Mouse (Mus musculus) liver, embryonic 14.5 days (tissue): Measurements from ENCODE around the gene Spag8. TPM values are rescaled to one million over a fixed set of nuclear protein-coding genes. Genes with fewer than 3 reads are reported as not detected.
A peak's percentile ranks its signal among the peaks of the same experiment; 100 is the strongest.

ENCODE experiments used
- ATAC-seq: fragments of 200-750 bp; cut with Nextera tagmentation; 2 replicates; pipeline ENCODE4 v1.8.0; 2017; ENCODE audit warnings: moderate number of reproducible peaks, mild to moderate bottlenecking, moderate library complexity; ENCODE audit not compliant: insufficient read depth
- DNase-seq, 3 experiments: peaks; one replicate each; pipeline ENCODE4 v3.0.0-alpha.2; 2012 to 2013; ENCODE audit warnings: low read depth in 3 of 3, low spot score in 3 of 3
- H3K27ac ChIP-seq: fragments of 300-500 bp; sonication (generic); 2 replicates; pipeline ENCODE4 v1.5.1; 2014; ENCODE audit warnings: moderate library complexity, mild to moderate bottlenecking, control low read depth, inconsistent platforms
- H3K27me3 ChIP-seq: fragments of 300-500 bp; sonication (generic); 2 replicates; pipeline ENCODE4 v1.6.1; 2014; ENCODE audit warnings: mild to moderate bottlenecking, low read length, moderate library complexity; ENCODE audit not compliant: control insufficient read depth, insufficient read depth
- H3K36me3 ChIP-seq: fragments of 300-500 bp; sonication (generic); replicated peaks from 2 replicates; pipeline ENCODE4 v1.6.1; 2014; ENCODE audit warnings: low read depth; ENCODE audit not compliant: control insufficient read depth, insufficient read depth
- H3K4me1 ChIP-seq, 2 experiments: fragments of 200-500 bp in 1 of 2; fragments of 300-500 bp in 1 of 2; sonication (generic) in 1 of 2; replicated peaks; 2 replicates each; pipeline ENCODE4 v1.6.1; 2012 to 2014; ENCODE audit warnings: antibody characterized with exemption in 1 of 2, inconsistent platforms in 1 of 2, low read length in 1 of 2; ENCODE audit not compliant: control insufficient read depth in 2 of 2, insufficient read depth in 2 of 2
- H3K4me2 ChIP-seq: fragments of 300-500 bp; sonication (generic); 2 replicates; pipeline ENCODE4 v1.6.1; 2014; ENCODE audit warnings: low read depth, mild to moderate bottlenecking, control low read depth, moderate library complexity
- H3K4me3 ChIP-seq, 2 experiments: fragments of 200-500 bp in 1 of 2; fragments of 300-500 bp in 1 of 2; sonication (generic) in 1 of 2; 2 replicates each; pipeline ENCODE4 v1.5.1; 2012 to 2014; ENCODE audit warnings: low read depth in 2 of 2, low read length in 2 of 2, mild to moderate bottlenecking in 2 of 2, control low read depth in 1 of 2, inconsistent platforms in 1 of 2, moderate library complexity in 1 of 2; ENCODE audit not compliant: insufficient read depth in 1 of 2
- H3K9ac ChIP-seq: fragments of 300-500 bp; sonication (generic); replicated peaks from 2 replicates; pipeline ENCODE4 v1.6.1; 2014; ENCODE audit warnings: mild to moderate bottlenecking, control low read depth, moderate library complexity
- H3K9me3 ChIP-seq: fragments of 300-500 bp; sonication (generic); 2 replicates; pipeline ENCODE4 v1.6.1; 2016; ENCODE audit warnings: low read length, mixed read lengths; ENCODE audit not compliant: control insufficient read depth
- CTCF ChIP-seq: IDR thresholded peaks from 2 replicates; pipeline ENCODE4 v1.5.1; 2016; ENCODE audit warnings: antibody characterized with exemption, low read depth, control low read depth
- EP300 ChIP-seq: IDR thresholded peaks from 2 replicates; pipeline ENCODE4 v1.6.1; 2016; ENCODE audit warnings: antibody characterized with exemption, low read depth
- WGBS: fragments of 180-500 bp; shearing (Covaris S2); extraction: QIAGEN DNeasy Blood & Tissue Kit; methylation state at CpG from one replicate; pipeline ENCODE4 v1.1.7; 2014; ENCODE audit not compliant: insufficient replicate concordance; 5-methylcytosine and 5-hydroxymethylcytosine counted together
- polyA plus RNA-seq, 2 experiments: library from polyadenylated mRNA; depleted of rRNA in 1 of 2; stranded (reverse) in 1 of 2; unstranded in 1 of 2; fragments of >200 nt; fragmentation: Nextera tagmentation in 1 of 2; extraction: Ambion mirVana in 1 of 2; gene quantifications; 2 replicates each; pipeline versions ENCODE4 v1.2.1 to v1.2.3; 2012 to 2014

The Spag8 gene
- polyA plus RNA-seq, 2 experiments = 0.16 to 0.24 TPM

- Histone ChIP-seq H3K27ac (no peak within 1 kb of the TSS), H3K36me3 (no peaks in the 10 kb centered on the region), H3K4me3 (peak within 1 kb of the TSS; percentile 37 to 55), H3K4me1 (peaks cover 0 to 9% of the 10 kb centered on the region in 2 experiments; a peak in 2 of 4 replicates), H3K27me3 (peaks cover 26% of the 10 kb centered on the region), H3K4me2 (peak within 1 kb of the TSS; percentile 68), H3K9me3 (no peaks in the 10 kb centered on the region), H3K9ac (no peak within 1 kb of the TSS)
- ATAC-seq = no peak
- DNase-seq = no peak
- TF ChIP-seq CTCF (no peak), EP300 (no peak)
- 2% methylated on average over 56 of the region's 70 CpGs for whole genome bisulfite sequencing
Measured at GRCm38 (mm10) chr4:43631046-43631955, 22.1 kb downstream of the Spag8 start, which contains the start of gene Npr2. TSS of gene Npr2 (plus strand) at chr4:43631935.

GRCm38 (mm10) chr4:43630671-43631045 is 22.7 kb downstream of the Spag8 start:
- Histone ChIP-seq H3K4me3 (no peak overlapping the region; a peak in 1 of 4 replicates), H3K27ac (no peak overlapping the region), H3K9me3 (no peaks in the 10 kb centered on the region; the same call in 1 of the 2 replicates), H3K36me3 (no peaks in the 10 kb centered on the region), H3K9ac (no peak overlapping the region), H3K4me1 (peaks cover 0 to 9% of the 10 kb centered on the region in 2 experiments; a peak in 2 of 4 replicates), H3K4me2 (no peak overlapping the region; the same call in none of the 2 replicates), H3K27me3 (peaks cover 26% of the 10 kb centered on the region)
- no peak for ATAC-seq
- 19% methylated on average over 5 of the region's 5 CpGs for WGBS
- no peak for TF ChIP-seq EP300
- TF ChIP-seq CTCF = no peak
- no peak for DNase-seq

- peak overlapping the region; percentile 16 for H3K4me2 ChIP-seq
- H3K9ac ChIP-seq = no peak overlapping the region
- DNase-seq = peak; percentile 62 to 68 (median 65)
- H3K9me3 ChIP-seq = peaks cover 5% of the 10 kb centered on the region
- H3K4me1 ChIP-seq = peaks cover 0 to 9% of the 10 kb centered on the region in 2 experiments; a peak in 2 of 4 replicates
- peaks cover 26% of the 10 kb centered on the region for H3K27me3 ChIP-seq
- WGBS = 10% methylated on average over 5 of the region's 5 CpGs
- H3K36me3 ChIP-seq = no peaks in the 10 kb centered on the region
- H3K27ac ChIP-seq = no peak overlapping the region
- TF ChIP-seq CTCF (peak; percentile 87), EP300 (no peak)
- H3K4me3 ChIP-seq = no peak overlapping the region
- peak; percentile 52 for ATAC-seq
Measured at GRCm38 (mm10) chr4:43630030-43630581, 23.3 kb downstream of the Spag8 start.

GRCm38 (mm10) chr4:43629106-43629817 is 24.1 kb downstream of the Spag8 start:
- H3K4me2 ChIP-seq = peak overlapping the region; percentile 40
- no peaks in the 10 kb centered on the region for H3K36me3 ChIP-seq
- ATAC-seq (peak; percentile 60; the same call in 1 of the 2 replicates), DNase-seq (peak in 2 of 3 experiments; percentile 34 to 49)
- 38% methylated on average over 20 of the region's 20 CpGs for WGBS
- H3K9me3 ChIP-seq = peaks cover 8% of the 10 kb centered on the region
- peaks cover 26% of the 10 kb centered on the region for H3K27me3 ChIP-seq
- H3K27ac ChIP-seq = no peak overlapping the region
- peaks cover 0 to 9% of the 10 kb centered on the region in 2 experiments; a peak in 2 of 4 replicates for H3K4me1 ChIP-seq
- H3K9ac ChIP-seq = no peak overlapping the region; the same call in 1 of the 2 replicates
- no peak overlapping the region for H3K4me3 ChIP-seq
- TF ChIP-seq CTCF = 0 out of 2 replicates have a peak, but pooled peaks have one; percentile 8
- no peak for TF ChIP-seq EP300
